Comparison of ENCODE assay signal across 22 mouse cellular contexts in genomic region chr7:15914751-15915150, GRCm38 (mm10). TPM values are rescaled to one million over a fixed set of nuclear protein-coding genes. Genes with fewer than 3 reads are reported as not detected.
"Had no signal": no experiment of that assay in that cellular context is flagged by ENCODE, and none has a peak within 500 bp of the region (broad histone marks: within the 10 kb centered on the region; RNA-seq: fewer than 3 reads in every experiment).

No protein-coding gene starts in this region.

- H3K9me3 ChIP-seq: liver, embryonic 15.5 days; lung, embryonic 15.5 days; megakaryocyte, embryonic 14.5 days; midbrain, embryonic 12.5 days; neural tube, embryonic 13.5 days; neural tube, embryonic 15.5 days had no signal

- ATAC-seq: liver, postnatal 0 days; lung, postnatal 0 days; midbrain, embryonic 16.5 days had no signal

- H3K4me1 ChIP-seq: lung, embryonic 15.5 days had no signal

- H3K27me3 ChIP-seq: liver, embryonic 15.5 days; lung, embryonic 15.5 days; midbrain, embryonic 12.5 days; neural tube, embryonic 13.5 days; neural tube, embryonic 15.5 days had no signal

- DNase-seq: right cerebral cortex, adult 18-20 months; right cerebral cortex, postnatal 25 days; thymus, adult 18-20 months had no signal

- H3K27ac ChIP-seq: liver, embryonic 15.5 days; lung, embryonic 15.5 days; macrophage; midbrain, embryonic 12.5 days; neural tube, embryonic 13.5 days; neural tube, embryonic 15.5 days had no signal

- H3K4me2 ChIP-seq: liver, embryonic 15.5 days; lung, embryonic 15.5 days; midbrain, embryonic 12.5 days; neural tube, embryonic 13.5 days; neural tube, embryonic 15.5 days had no signal

- H3K9ac ChIP-seq: liver, embryonic 15.5 days; liver, postnatal 0 days; lung, embryonic 15.5 days; midbrain, embryonic 12.5 days; neural tube, embryonic 13.5 days; neural tube, embryonic 15.5 days had no signal

- H3K4me3 ChIP-seq: liver, embryonic 15.5 days; lung, embryonic 15.5 days; megakaryocyte, embryonic 14.5 days; midbrain, embryonic 12.5 days; neural tube, embryonic 13.5 days; neural tube, embryonic 15.5 days had no signal

RNA-seq across cellular contexts. Expression of gene Crxos, which starts 32.3 kb away (rescaled TPM):
- total RNA-seq: megakaryocyte progenitor cell, adult 5-6 weeks; monocyte, adult 5-6 weeks had no signal
- polyA plus RNA-seq: liver, embryonic 15.5 days; liver, postnatal 0 days; lung, adult 2 months; lung, embryonic 15.5 days; lung, postnatal 0 days; macrophage; midbrain, embryonic 14.5 days; midbrain, embryonic 16.5 days; neural tube, embryonic 13.5 days; neural tube, embryonic 15.5 days; small intestine, adult 2 months; stomach, embryonic 14.5 days; stomach, embryonic 16.5 days; thymus, postnatal 0 days had no signal

RNA-seq across cellular contexts. Expression of gene Crx, which starts 35.0 kb away (rescaled TPM):
- total RNA-seq: megakaryocyte progenitor cell, adult 5-6 weeks; monocyte, adult 5-6 weeks had no signal
- polyA plus RNA-seq: liver, embryonic 15.5 days; liver, postnatal 0 days; lung, adult 2 months; lung, embryonic 15.5 days; lung, postnatal 0 days; macrophage; neural tube, embryonic 11.5 days; neural tube, embryonic 13.5 days; neural tube, embryonic 15.5 days; small intestine, adult 2 months; stomach, embryonic 14.5 days; stomach, embryonic 16.5 days; thymus, postnatal 0 days had no signal

RNA-seq across cellular contexts. Expression of gene Ehd2, which starts 52.6 kb away (rescaled TPM):
- total RNA-seq: monocyte, adult 5-6 weeks had no signal
- polyA plus RNA-seq: macrophage had no signal
